Mouse (Mus musculus): ENCODE measurements around the gene Nlrc5. TPM values are rescaled to one million over a fixed set of nuclear protein-coding genes. Genes with fewer than 3 reads are reported as not detected.
"Not testable (repeated sequence)": the region's sequence is repeated elsewhere in the genome, so short reads cannot be mapped to it uniquely, and the experiment has no call there.

Gene Nlrc5
- total and polyA plus RNA-seq, 3 experiments: 2.3 to 4.9 (median 3.7) TPM

- TF ChIP-seq EP300 (IDR thresholded peaks at IDR 0.05; ENCODE audit: insufficient read depth, low read depth, low read length): peak; percentile 97
- peak; percentile 83 for TF ChIP-seq CTCF (IDR thresholded peaks at IDR 0.05)
- peak; percentile 59; the same call in 1 of the 2 replicates for TF ChIP-seq POLR2A (IDR thresholded peaks at IDR 0.05; ENCODE audit: insufficient read depth, low read depth, low read length)
- peak; percentile 66 to 67 for DNase-seq
- 34% methylated on average over 11 of the region's 11 CpGs for WGBS
- no peak overlapping the region; the same call in 1 of the 2 replicates for H3K27ac ChIP-seq
- no peaks in the 10 kb centered on the region for H3K27me3 ChIP-seq (ENCODE audit: control insufficient read depth, insufficient read depth, low read length)
- H3K4me3 ChIP-seq: no peak overlapping the region
- intact Hi-C loops (cut with DNase I): loop anchor here (1.0 to 5.0 kb wide), 3 partner anchors 54 to 90 kb away; no protein-coding TSS in a partner anchor
- H3K79me2 ChIP-seq (replicated peaks; ENCODE audit: control insufficient read depth, insufficient read depth, low read length): no peaks in the 10 kb centered on the region
- H3K9ac ChIP-seq (ENCODE audit: low read depth, low read length): no peak overlapping the region
- H3K4me1 ChIP-seq (ENCODE audit: control insufficient read depth, insufficient read depth, low read length): peaks cover 5% of the 10 kb centered on the region
- peaks cover 24% of the 10 kb centered on the region for H3K36me3 ChIP-seq (ENCODE audit: control insufficient read depth, insufficient read depth, low read length)
These were observed 37.0 kb upstream of the Nlrc5 start for GRCm38 (mm10) chr8:94396964-94397657.

GRCm38 (mm10) chr8:94398587-94398986, 35.6 kb upstream of the Nlrc5 start:
- no peak for DNase-seq
- TF ChIP-seq EP300 (IDR thresholded peaks at IDR 0.05; ENCODE audit: insufficient read depth, low read depth, low read length): no peak
- no peak for TF ChIP-seq CTCF (IDR thresholded peaks at IDR 0.05)
- TF ChIP-seq POLR2A (IDR thresholded peaks at IDR 0.05; ENCODE audit: insufficient read depth, low read depth, low read length): no peak
- H3K4me3 ChIP-seq: no peak overlapping the region
- intact Hi-C loops (cut with DNase I): loop anchor here (5.0 kb wide), 1 partner anchor 89 kb away; no protein-coding TSS in a partner anchor
- peaks cover 5% of the 10 kb centered on the region for H3K4me1 ChIP-seq (ENCODE audit: control insufficient read depth, insufficient read depth, low read length)
- no peaks in the 10 kb centered on the region for H3K79me2 ChIP-seq (replicated peaks; ENCODE audit: control insufficient read depth, insufficient read depth, low read length)
- H3K27me3 ChIP-seq (ENCODE audit: control insufficient read depth, insufficient read depth, low read length): no peaks in the 10 kb centered on the region
- 58% methylated on average over 6 of the region's 6 CpGs for WGBS
- peaks cover 12% of the 10 kb centered on the region for H3K36me3 ChIP-seq (ENCODE audit: control insufficient read depth, insufficient read depth, low read length)
- no peak overlapping the region for H3K9ac ChIP-seq (ENCODE audit: low read depth, low read length)
- H3K27ac ChIP-seq: no peak overlapping the region

- H3K9ac ChIP-seq (ENCODE audit: low read depth, low read length): no peak overlapping the region
- DNase-seq: no peak
- no peak overlapping the region for H3K27ac ChIP-seq
- no peak for TF ChIP-seq POLR2A (IDR thresholded peaks at IDR 0.05; ENCODE audit: insufficient read depth, low read depth, low read length)
- TF ChIP-seq CTCF (IDR thresholded peaks at IDR 0.05): no peak
- TF ChIP-seq EP300 (IDR thresholded peaks at IDR 0.05; ENCODE audit: insufficient read depth, low read depth, low read length): no peak
- H3K36me3 ChIP-seq (ENCODE audit: control insufficient read depth, insufficient read depth, low read length): peaks cover 9% of the 10 kb centered on the region
- peaks cover 5% of the 10 kb centered on the region for H3K4me1 ChIP-seq (ENCODE audit: control insufficient read depth, insufficient read depth, low read length)
- intact Hi-C loops (cut with DNase I): loop anchor here (5.0 kb wide), 1 partner anchor 88 kb away; no protein-coding TSS in a partner anchor
- no peak overlapping the region for H3K4me3 ChIP-seq
- H3K79me2 ChIP-seq (replicated peaks; ENCODE audit: control insufficient read depth, insufficient read depth, low read length): no peaks in the 10 kb centered on the region
- no peaks in the 10 kb centered on the region for H3K27me3 ChIP-seq (ENCODE audit: control insufficient read depth, insufficient read depth, low read length)
- WGBS: 57% methylated on average over 3 of the region's 3 CpGs
These were observed 34.7 kb upstream of the Nlrc5 start for GRCm38 (mm10) chr8:94399361-94399953.

GRCm38 (mm10) chr8:94399957-94400356, 34.2 kb upstream of the Nlrc5 start:
- DNase-seq: not testable (repeated sequence)
- intact Hi-C loops (cut with DNase I): loop anchor here (5.0 kb wide), 1 partner anchor 87 kb away; no protein-coding TSS in a partner anchor
- WGBS: 62% methylated on average over 2 of the region's 2 CpGs

GRCm38 (mm10) chr8:94408443-94409080, 25.6 kb upstream of the Nlrc5 start:
- Histone ChIP-seq H3K36me3 (ENCODE audit: control insufficient read depth, insufficient read depth, low read length) (no peaks in the 10 kb centered on the region), H3K4me3 (no peak overlapping the region), H3K27ac (no peak overlapping the region), H3K27me3 (ENCODE audit: control insufficient read depth, insufficient read depth, low read length) (no peaks in the 10 kb centered on the region), H3K4me1 (ENCODE audit: control insufficient read depth, insufficient read depth, low read length) (no peaks in the 10 kb centered on the region), H3K9ac (ENCODE audit: low read depth, low read length) (no peak overlapping the region), H3K79me2 (replicated peaks; ENCODE audit: control insufficient read depth, insufficient read depth, low read length) (no peaks in the 10 kb centered on the region)
- intact Hi-C loops (cut with DNase I): no loop called here
- 28% methylated on average over 8 of the region's 8 CpGs for WGBS
- TF ChIP-seq EP300 (IDR thresholded peaks at IDR 0.05; ENCODE audit: insufficient read depth, low read depth, low read length) (no peak), POLR2A (IDR thresholded peaks at IDR 0.05; ENCODE audit: insufficient read depth, low read depth, low read length) (no peak), CTCF (IDR thresholded peaks at IDR 0.05) (no peak)
- no peak for DNase-seq

More at GRCm38 (mm10) chr8:94399957-94400356, 34.2 kb upstream of the Nlrc5 start:
- H3K4me1 ChIP-seq (ENCODE audit: control insufficient read depth, insufficient read depth, low read length); H3K79me2 ChIP-seq (replicated peaks; ENCODE audit: control insufficient read depth, insufficient read depth, low read length); H3K27ac ChIP-seq; H3K4me3 ChIP-seq; H3K36me3 ChIP-seq (ENCODE audit: control insufficient read depth, insufficient read depth, low read length); H3K9ac ChIP-seq (ENCODE audit: low read depth, low read length); H3K27me3 ChIP-seq (ENCODE audit: control insufficient read depth, insufficient read depth, low read length): not testable (repeated sequence)
- peak; percentile 35 for TF ChIP-seq CTCF (IDR thresholded peaks at IDR 0.05)

All from heart, adult 2 months (tissue).